Comparison of ENCODE assay signal across 17 mouse cellular contexts in genomic region chr11:55214978-55215377, GRCm38 (mm10). TPM values are rescaled to one million over a fixed set of nuclear protein-coding genes. Genes with fewer than 3 reads are reported as not detected.
DNase-seq lines count a peak whose midpoint lies in the region; ATAC-seq lines count a peak whose summit lies in the region.
"Had no signal": no experiment of that assay in that cellular context is flagged by ENCODE, and none has a peak within 500 bp of the region (broad histone marks: within the 10 kb centered on the region; RNA-seq: fewer than 3 reads in every experiment).

No protein-coding gene starts in this region.

- H3K4me1 ChIP-seq in heart, embryonic 11.5 days (ENCODE audit: control insufficient read depth, insufficient read depth, low read length), result peaks cover 3% of the 10 kb centered on the region; the same call in 1 of the 2 replicates
- H3K4me1 ChIP-seq in liver, embryonic 15.5 days (replicated peaks), result peaks cover 46% of the 10 kb centered on the region
- no peaks in the 10 kb centered on the region for H3K4me1 ChIP-seq in forebrain, embryonic 13.5 days

- no peaks in the 10 kb centered on the region for H3K36me3 ChIP-seq in heart, embryonic 11.5 days (ENCODE audit: control insufficient read depth, insufficient read depth, low read length)
- H3K36me3 ChIP-seq in liver, embryonic 15.5 days (replicated peaks), result peaks cover 9% of the 10 kb centered on the region
- peaks cover 26% of the 10 kb centered on the region for H3K36me3 ChIP-seq in forebrain, embryonic 13.5 days (ENCODE audit: poor library complexity, severe bottlenecking)

- no peak for ATAC-seq in heart, embryonic 11.5 days (replicated peaks; ENCODE audit: insufficient number of reproducible peaks, low FRiP score, low TSS enrichment)
- ATAC-seq in liver, embryonic 15.5 days (ENCODE audit: insufficient read depth), result no peak
- ATAC-seq in forebrain, embryonic 13.5 days, result no peak
- ATAC-seq: forebrain, embryonic 14.5 days had no signal

- H3K27me3 ChIP-seq in heart, embryonic 11.5 days (ENCODE audit: control insufficient read depth, insufficient read depth, low read length), result no peaks in the 10 kb centered on the region
- H3K27me3 ChIP-seq in liver, embryonic 15.5 days, result no peaks in the 10 kb centered on the region
- H3K27me3 ChIP-seq in forebrain, embryonic 13.5 days, result no peaks in the 10 kb centered on the region
- H3K27me3 ChIP-seq: heart, embryonic 13.5 days; neural tube, embryonic 15.5 days had no signal

- no peaks in the 10 kb centered on the region for H3K9me3 ChIP-seq in heart, embryonic 11.5 days (replicated peaks; ENCODE audit: control insufficient read depth, low read length)
- H3K9me3 ChIP-seq in liver, embryonic 15.5 days (replicated peaks), result no peaks in the 10 kb centered on the region
- H3K9me3 ChIP-seq in forebrain, embryonic 13.5 days (replicated peaks), result no peaks in the 10 kb centered on the region
- H3K9me3 ChIP-seq: heart, embryonic 13.5 days; neural tube, embryonic 15.5 days had no signal

- 62% methylated on average over 3 of the region's 3 CpGs for WGBS in heart, embryonic 11.5 days (ENCODE audit: insufficient replicate concordance)
- WGBS in liver, embryonic 15.5 days (ENCODE audit: insufficient replicate concordance), result 43% methylated on average over 3 of the region's 3 CpGs
- WGBS in forebrain, embryonic 13.5 days, result 81% methylated on average over 3 of the region's 3 CpGs

- DNase-seq in heart, adult 11 months, result peak; percentile 94
- DNase-seq in liver (no peak), adipocyte (ENCODE audit: low spot score) (peak; percentile 57)
- peak; percentile 58 for DNase-seq in lung, postnatal 36 days
- DNase-seq: cerebellum, postnatal 10 days; embryo, embryonic 11 days; right cerebral cortex, adult 18-20 months; thymus, postnatal 4 days had no signal

- no peak overlapping the region for H3K9ac ChIP-seq in heart, embryonic 11.5 days (ENCODE audit: low read depth, low read length)
- H3K9ac ChIP-seq in liver, embryonic 15.5 days, result no peak overlapping the region
- H3K9ac ChIP-seq in forebrain, embryonic 13.5 days, result no peak overlapping the region
- H3K9ac ChIP-seq: heart, embryonic 13.5 days; neural tube, embryonic 15.5 days had no signal

- H3K4me3 ChIP-seq in heart, embryonic 11.5 days (ENCODE audit: low read depth, low read length), result no peak overlapping the region
- no peak overlapping the region for H3K4me3 ChIP-seq in liver, embryonic 15.5 days (replicated peaks)
- no peak overlapping the region for H3K4me3 ChIP-seq in forebrain, embryonic 13.5 days
- H3K4me3 ChIP-seq: heart, embryonic 13.5 days; hindbrain, embryonic 10.5 days; neural tube, embryonic 15.5 days had no signal

- H3K27ac ChIP-seq in heart, embryonic 11.5 days (ENCODE audit: low read depth, low read length), result no peak overlapping the region
- H3K27ac ChIP-seq in liver, embryonic 15.5 days (replicated peaks), result peak overlapping the region; percentile 16; the same call in 1 of the 2 replicates
- no peak overlapping the region for H3K27ac ChIP-seq in forebrain, embryonic 13.5 days
- H3K27ac ChIP-seq: heart, embryonic 13.5 days; hindbrain, embryonic 10.5 days; kidney, postnatal 0 days; neural tube, embryonic 15.5 days had no signal

- no peak overlapping the region for H3K4me2 ChIP-seq in heart, embryonic 11.5 days
- H3K4me2 ChIP-seq in liver, embryonic 15.5 days, result no peak overlapping the region
- no peak overlapping the region for H3K4me2 ChIP-seq in forebrain, embryonic 13.5 days
- H3K4me2 ChIP-seq: heart, embryonic 13.5 days; liver, embryonic 11.5 days; neural tube, embryonic 15.5 days had no signal

RNA-seq across cellular contexts. Expression of gene Slc36a1, which starts 10.8 kb away (rescaled TPM):
- polyA plus RNA-seq in heart, embryonic 11.5 days (2014; fragmentation: Nextera tagmentation; extraction: Ambion mirVana), result 0.59 and 2.0 TPM in 2 replicates
- 1.8 and 2.6 TPM in 2 replicates for polyA plus RNA-seq in liver, embryonic 15.5 days (2015; fragmentation: Nextera tagmentation; extraction: Ambion mirVana)
- 1.6 and 2.2 TPM in 2 replicates for polyA plus RNA-seq in forebrain, embryonic 13.5 days (2015; fragmentation: Nextera tagmentation; extraction: Ambion mirVana)

RNA-seq across cellular contexts. Expression of gene Slc36a2, which starts 30.1 kb away (rescaled TPM):
- polyA plus RNA-seq in heart, embryonic 11.5 days (2014; fragmentation: Nextera tagmentation; extraction: Ambion mirVana), result 3.5 TPM in 2 replicates
- 27.3 and 33.2 TPM in 2 replicates for polyA plus RNA-seq in liver, embryonic 15.5 days (2015; fragmentation: Nextera tagmentation; extraction: Ambion mirVana)
- 0.09 and 0.13 TPM in 2 replicates for polyA plus RNA-seq in forebrain, embryonic 13.5 days (2015; fragmentation: Nextera tagmentation; extraction: Ambion mirVana)
